Mouse (Mus musculus) urinary bladder, postnatal 14 days (tissue): Measurements from ENCODE around the gene Tubb2a.

Experiments
- DNase-seq: peaks from one replicate; pipeline ENCODE4 v3.0.0; 2021; ENCODE audit warnings: low spot score

Tubb2a gene

GRCm38 (mm10) chr13:34051692-34052091 is 26.1 kb downstream of the Tubb2a start:
- DNase-seq, result no peak

GRCm38 (mm10) chr13:34050479-34050878 is 27.3 kb downstream of the Tubb2a start:
- DNase-seq, result no peak

GRCm38 (mm10) chr13:34047526-34047925 is 30.3 kb downstream of the Tubb2a start:
- no peak for DNase-seq

- DNase-seq, result peak; percentile 83
These were observed 31.3 kb downstream of the Tubb2a start for GRCm38 (mm10) chr13:34046421-34047012.

GRCm38 (mm10) chr13:34045511-34046249 is 32.1 kb downstream of the Tubb2a start:
- DNase-seq, result peak; percentile 2

- DNase-seq, result peak; percentile 1
These were observed 34.0 kb downstream of the Tubb2a start for GRCm38 (mm10) chr13:34043716-34044393.

- peak; percentile 1 for DNase-seq
These were observed 37.7 kb downstream of the Tubb2a start for GRCm38 (mm10) chr13:34040091-34040490.

GRCm38 (mm10) chr13:34038901-34039341 is 38.9 kb downstream of the Tubb2a start:
- peak; percentile 3 for DNase-seq

GRCm38 (mm10) chr13:34038056-34038432 is 39.8 kb downstream of the Tubb2a start:
- no peak for DNase-seq

GRCm38 (mm10) chr13:34037172-34038055 is 40.4 kb downstream of the Tubb2a start, which contains the start of gene Bphl:
Bphl (plus strand) TSS chr13:34037597.
- DNase-seq, result peak; percentile 94

- DNase-seq, result peak; percentile 2
These were observed 41.1 kb downstream of the Tubb2a start for GRCm38 (mm10) chr13:34036726-34037125.

GRCm38 (mm10) chr13:34035424-34035823 is 42.4 kb downstream of the Tubb2a start:
- no peak for DNase-seq

GRCm38 (mm10) chr13:34032041-34032440 is 45.8 kb downstream of the Tubb2a start:
- no peak for DNase-seq
